ENCODE assay signal across 8 mouse cellular contexts in genomic region chr10:42761901-42762669, GRCm38 (mm10). TPM values are rescaled to one million over a fixed set of nuclear protein-coding genes. Genes with fewer than 3 reads are reported as not detected.
A peak's percentile ranks its signal among the peaks of the same experiment; 100 is the strongest.
DNase-seq lines count a peak whose midpoint lies in the region; ATAC-seq lines count a peak whose summit lies in the region.

No protein-coding gene starts in this region.

- no peaks in the 10 kb centered on the region for H3K9me3 ChIP-seq in embryonic facial prominence, embryonic 10.5 days
- no peaks in the 10 kb centered on the region for H3K9me3 ChIP-seq in heart, embryonic 10.5 days
- H3K9me3 ChIP-seq in kidney, embryonic 15.5 days (replicated peaks), result no peaks in the 10 kb centered on the region
- no peaks in the 10 kb centered on the region for H3K9me3 ChIP-seq in liver, embryonic 16.5 days (replicated peaks; ENCODE audit: control insufficient read depth, low read length)
- no peaks in the 10 kb centered on the region for H3K9me3 ChIP-seq in neural tube, embryonic 11.5 days (ENCODE audit: control insufficient read depth, low read length)

- peaks cover 31% of the 10 kb centered on the region for H3K4me1 ChIP-seq in embryonic facial prominence, embryonic 10.5 days
- H3K4me1 ChIP-seq in heart, embryonic 10.5 days, result peaks cover 15% of the 10 kb centered on the region
- peaks cover 24% of the 10 kb centered on the region for H3K4me1 ChIP-seq in kidney, embryonic 15.5 days
- peaks cover 24% of the 10 kb centered on the region for H3K4me1 ChIP-seq in liver, embryonic 16.5 days (ENCODE audit: control insufficient read depth, low read depth, low read length)
- H3K4me1 ChIP-seq in neural tube, embryonic 11.5 days (ENCODE audit: control insufficient read depth, insufficient read depth, low read length), result peaks cover 4% of the 10 kb centered on the region; the same call in 1 of the 2 replicates

- under 1% methylated on average over 66 of the region's 66 CpGs for WGBS in embryonic facial prominence, embryonic 10.5 days
- under 1% methylated on average over 66 of the region's 66 CpGs for WGBS in heart, embryonic 10.5 days
- under 1% methylated on average over 66 of the region's 66 CpGs for WGBS in kidney, embryonic 15.5 days
- WGBS in liver, embryonic 16.5 days (ENCODE audit: insufficient replicate concordance), result under 1% methylated on average over 66 of the region's 66 CpGs
- WGBS in neural tube, embryonic 11.5 days, result under 1% methylated on average over 66 of the region's 66 CpGs

- peak overlapping the region; percentile 69 for H3K4me2 ChIP-seq in kidney, embryonic 15.5 days
- peak overlapping the region; percentile 93 for H3K4me2 ChIP-seq in liver, embryonic 16.5 days (ENCODE audit: low read depth, low read length)
- H3K4me2 ChIP-seq in neural tube, embryonic 11.5 days (ENCODE audit: low read depth), result peak overlapping the region; percentile 86

- ATAC-seq in kidney, embryonic 15.5 days (replicated peaks; ENCODE audit: low FRiP score), result peak; percentile 84
- peak; percentile 67 for ATAC-seq in liver, embryonic 16.5 days (ENCODE audit: low read depth)
- peak; percentile 76 for ATAC-seq in neural tube, embryonic 11.5 days (ENCODE audit: insufficient read depth, low FRiP score, low TSS enrichment)

- H3K4me3 ChIP-seq in embryonic facial prominence, embryonic 10.5 days, result peak overlapping the region; percentile 99
- H3K4me3 ChIP-seq in heart, embryonic 10.5 days, result peak overlapping the region; percentile 98
- peak overlapping the region; percentile 96 for H3K4me3 ChIP-seq in kidney, embryonic 15.5 days (replicated peaks)
- H3K4me3 ChIP-seq in liver, embryonic 16.5 days (ENCODE audit: low read depth, low read length), result peak overlapping the region; percentile 75
- peak overlapping the region; percentile 87 for H3K4me3 ChIP-seq in neural tube, embryonic 11.5 days (ENCODE audit: low read depth, low read length)

- H3K36me3 ChIP-seq in embryonic facial prominence, embryonic 10.5 days (replicated peaks), result peaks cover 5% of the 10 kb centered on the region
- H3K36me3 ChIP-seq in heart, embryonic 10.5 days, result 0 out of 2 replicates have a peak, but pooled peaks cover 1% of the 10 kb centered on the region
- no peaks in the 10 kb centered on the region; the same call in 1 of the 2 replicates for H3K36me3 ChIP-seq in kidney, embryonic 15.5 days
- no peaks in the 10 kb centered on the region for H3K36me3 ChIP-seq in liver, embryonic 16.5 days (ENCODE audit: control insufficient read depth, insufficient read depth)
- H3K36me3 ChIP-seq in neural tube, embryonic 11.5 days (ENCODE audit: control insufficient read depth, insufficient read depth, low read length), result no peaks in the 10 kb centered on the region

- no peaks in the 10 kb centered on the region for H3K27me3 ChIP-seq in embryonic facial prominence, embryonic 10.5 days (replicated peaks; ENCODE audit: low read depth, poor library complexity, severe bottlenecking)
- H3K27me3 ChIP-seq in heart, embryonic 10.5 days (ENCODE audit: insufficient read depth, poor library complexity, severe bottlenecking), result no peaks in the 10 kb centered on the region
- H3K27me3 ChIP-seq in kidney, embryonic 15.5 days, result no peaks in the 10 kb centered on the region
- no peaks in the 10 kb centered on the region for H3K27me3 ChIP-seq in liver, embryonic 16.5 days (ENCODE audit: control insufficient read depth, insufficient read depth, low read depth, low read length)
- H3K27me3 ChIP-seq in neural tube, embryonic 11.5 days (ENCODE audit: control insufficient read depth, insufficient read depth, low read length), result no peaks in the 10 kb centered on the region

- H3K9ac ChIP-seq in kidney, embryonic 15.5 days, result peak overlapping the region; percentile 97
- H3K9ac ChIP-seq in liver, embryonic 16.5 days (ENCODE audit: low read depth, low read length), result peak overlapping the region; percentile 87
- H3K9ac ChIP-seq in neural tube, embryonic 11.5 days (ENCODE audit: low read length), result peak overlapping the region; percentile 94

- peak overlapping the region; percentile 98 for H3K27ac ChIP-seq in embryonic facial prominence, embryonic 10.5 days (replicated peaks)
- H3K27ac ChIP-seq in heart, embryonic 10.5 days, result peak overlapping the region; percentile 99
- H3K27ac ChIP-seq in kidney, embryonic 15.5 days, result peak overlapping the region; percentile 94
- peak overlapping the region; percentile 82 for H3K27ac ChIP-seq in liver, embryonic 16.5 days (ENCODE audit: low read length)
- peak overlapping the region; percentile 84 for H3K27ac ChIP-seq in neural tube, embryonic 11.5 days (ENCODE audit: low read depth, low read length)

- peak; percentile 80 for DNase-seq in A20 (ENCODE audit: low read depth, low spot score)
- peak; percentile 65 for DNase-seq in Muller cell, postnatal 12 days (ENCODE audit: inconsistent ontology term)
- peak; percentile 67 for DNase-seq in embryonic facial prominence, embryonic 10.5 days (ENCODE audit: low spot score)
- peak; percentile 80 for DNase-seq in heart, embryonic 10.5 days (ENCODE audit: low spot score)
- DNase-seq in neural tube, embryonic 11.5 days (ENCODE audit: low spot score), result peak; percentile 69
- peak; percentile 55 to 62 for DNase-seq in thymus, postnatal 10 days (ENCODE audit: low spot score in 2 of 2)

RNA-seq across cellular contexts. Expression of gene Sec63, which starts 0.8 kb away (rescaled TPM):
- polyA plus RNA-seq in embryonic facial prominence, embryonic 10.5 days (2016; fragmentation: Nextera tagmentation; extraction: Ambion mirVana), result 24.5 and 24.9 TPM in 2 replicates
- polyA plus RNA-seq in heart, embryonic 10.5 days (2016; fragmentation: Nextera tagmentation; extraction: Ambion mirVana), result 18.6 and 28.4 TPM in 2 replicates
- 23.6 and 25.1 TPM in 2 replicates for polyA plus RNA-seq in kidney, embryonic 15.5 days (2015; fragmentation: Nextera tagmentation; extraction: Ambion mirVana)
- polyA plus RNA-seq in liver, embryonic 16.5 days (2015; fragmentation: Nextera tagmentation; extraction: Ambion mirVana), result 10.0 and 11.2 TPM in 2 replicates
- polyA plus RNA-seq in neural tube, embryonic 11.5 days (2014; fragmentation: Nextera tagmentation; extraction: Ambion mirVana), result 30.4 and 36.0 TPM in 2 replicates

Comparison
In these comparisons a context has a peak if more than half of its experiments do, and no peak if none do; other contexts are left out.
1. Peak in every context shown above with its lines: DNase-seq, ATAC-seq, H3K4me3 ChIP-seq and H3K27ac ChIP-seq.